Mouse (Mus musculus) liver, postnatal 0 days (tissue): ENCODE data around the gene B3galt2. TPM values are rescaled to one million over a fixed set of nuclear protein-coding genes. Genes with fewer than 3 reads are reported as not detected.
A peak's percentile ranks its signal among the peaks of the same experiment; 100 is the strongest.

Experiments
- ATAC-seq: fragments of 200-750 bp; cut with Nextera tagmentation; 2 replicates; pipeline ENCODE4 v1.8.0; 2017; ENCODE audit warnings: mild to moderate bottlenecking, moderate library complexity
- DNase-seq: peaks from one replicate; pipeline ENCODE4 v3.0.0-alpha.2; 2016
- H3K27ac ChIP-seq: fragments of 300-500 bp; sonication (generic); 2 replicates; pipeline ENCODE4 v1.5.1; 2014; ENCODE audit warnings: antibody characterized with exemption, moderate library complexity, mild to moderate bottlenecking, low read depth
- H3K27me3 ChIP-seq: fragments of 300-500 bp; sonication (generic); 2 replicates; pipeline ENCODE4 v1.6.1; 2014; ENCODE audit warnings: low read length, control low read depth, mixed read lengths; ENCODE audit not compliant: insufficient read depth
- H3K36me3 ChIP-seq: fragments of 300-500 bp; sonication (generic); replicated peaks from 2 replicates; pipeline ENCODE4 v1.6.1; 2014; ENCODE audit warnings: mild to moderate bottlenecking, control low read depth, low read length, moderate library complexity, mixed read lengths; ENCODE audit not compliant: insufficient read depth
- H3K4me1 ChIP-seq: fragments of 300-500 bp; sonication (generic); 2 replicates; pipeline ENCODE4 v1.6.1; 2014; ENCODE audit warnings: antibody characterized with exemption, mild to moderate bottlenecking, control low read depth; ENCODE audit not compliant: insufficient read depth
- H3K4me2 ChIP-seq: fragments of 300-500 bp; sonication (generic); 2 replicates; pipeline ENCODE4 v1.6.1; 2014; ENCODE audit warnings: low read depth, mild to moderate bottlenecking, low read length, moderate library complexity, mixed read lengths
- H3K4me3 ChIP-seq: fragments of 300-500 bp; sonication (generic); 2 replicates; pipeline ENCODE4 v1.5.1; 2014; ENCODE audit warnings: low read depth, low read length
- H3K9ac ChIP-seq: fragments of 300-500 bp; sonication (generic); replicated peaks from 2 replicates; pipeline ENCODE4 v1.6.1; 2014; ENCODE audit warnings: mild to moderate bottlenecking, moderate library complexity
- H3K9me3 ChIP-seq: fragments of 300-500 bp; sonication (generic); 2 replicates; pipeline ENCODE4 v1.6.1; 2016; ENCODE audit warnings: mild to moderate bottlenecking, control low read depth, low read length, mixed read lengths
- CTCF ChIP-seq: sonication (generic); IDR thresholded peaks from 2 replicates; pipeline ENCODE4 v1.5.1; 2016; ENCODE audit warnings: antibody characterized with exemption, low read depth
- EP300 ChIP-seq: IDR thresholded peaks from 2 replicates; pipeline ENCODE4 v1.6.1; 2016; ENCODE audit warnings: antibody characterized with exemption, low read depth, mild to moderate bottlenecking
- WGBS: fragments of 180-500 bp; shearing (Covaris S2); extraction: QIAGEN DNeasy Blood & Tissue Kit; methylation state at CpG from one replicate; pipeline ENCODE4 v1.1.7; 2014; ENCODE audit not compliant: insufficient replicate concordance; 5-methylcytosine and 5-hydroxymethylcytosine counted together
- polyA plus RNA-seq: library from polyadenylated mRNA; unstranded; fragments of >200 nt; fragmentation: Nextera tagmentation; extraction: Ambion mirVana; gene quantifications from 2 replicates; pipeline ENCODE4 v1.2.1, GENCODE M21; 2015

Gene B3galt2
- polyA plus RNA-seq, 1 experiment from 2014 or later: 0.02 TPM

DNA sequence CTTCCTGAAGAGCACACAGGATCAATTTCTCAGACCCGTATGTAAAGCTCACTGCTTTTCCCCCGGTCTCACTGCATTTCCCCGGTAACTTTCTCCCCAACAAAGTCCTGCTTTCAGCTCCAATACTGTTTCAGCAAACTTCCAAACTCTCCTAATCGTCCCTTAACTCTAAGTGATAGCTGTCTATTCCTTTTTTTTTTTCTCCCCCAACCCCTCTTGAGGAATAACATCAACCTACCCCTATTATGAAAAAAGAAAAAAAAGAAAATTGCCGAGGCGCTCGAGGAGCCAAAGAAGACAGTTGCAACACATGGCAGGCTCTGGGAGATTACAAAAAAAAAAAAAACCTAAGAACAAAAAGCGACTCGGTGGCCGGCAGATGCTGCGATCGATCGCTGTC, 61.3 kb downstream of the B3galt2 start:
- TF ChIP-seq CTCF (no peak), EP300 (no peak)
- peaks cover 12% of the 10 kb centered on the region; the same call in 1 of the 2 replicates for H3K36me3 ChIP-seq
- H3K4me1 ChIP-seq: no peaks in the 10 kb centered on the region; the same call in 1 of the 2 replicates
- H3K4me3 ChIP-seq: peak overlapping the region; percentile 90
- peak overlapping the region; percentile 98 for H3K27ac ChIP-seq
- no peak for ATAC-seq
- H3K4me2 ChIP-seq: peak overlapping the region; percentile 83
- no peaks in the 10 kb centered on the region for H3K9me3 ChIP-seq
- no peak for DNase-seq
- WGBS: 0% methylated on average over 13 of the region's 13 CpGs
- no peaks in the 10 kb centered on the region for H3K27me3 ChIP-seq
- peak overlapping the region; percentile 94 for H3K9ac ChIP-seq

DNA sequence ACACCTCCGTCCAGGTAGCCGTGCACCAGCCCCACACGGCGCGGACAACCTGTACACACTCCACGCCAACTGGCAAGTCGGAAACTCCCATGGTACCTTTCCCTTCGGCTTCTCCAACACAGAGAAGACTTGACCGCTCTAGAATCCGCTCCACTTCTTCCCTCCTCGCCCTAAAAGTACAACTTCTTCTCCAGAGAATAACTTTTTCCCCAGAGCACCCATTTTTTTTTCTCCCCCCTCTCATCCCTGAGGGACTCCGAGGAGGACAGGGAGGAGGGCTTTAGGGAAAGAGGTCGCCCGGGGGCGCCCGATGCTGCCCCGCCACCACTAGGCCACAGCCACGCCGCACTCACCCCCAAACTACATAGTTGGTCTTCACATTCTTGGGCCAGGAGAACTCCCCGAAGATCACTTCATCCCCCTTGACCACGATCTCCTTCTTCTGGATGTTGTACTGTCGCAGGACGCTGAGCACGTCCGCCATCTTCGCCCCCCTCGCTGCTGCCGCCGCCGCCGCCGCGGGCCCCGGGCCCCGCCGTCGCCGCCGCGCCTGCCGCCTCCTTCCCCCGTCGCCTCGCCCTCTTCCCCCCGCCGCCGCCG, 61.8 kb downstream of the B3galt2 start:
- WGBS: 2% methylated on average over 44 of the region's 48 CpGs
- ATAC-seq: peak; percentile 53
- H3K27me3 ChIP-seq: no peaks in the 10 kb centered on the region
- peak overlapping the region; percentile 94 for H3K9ac ChIP-seq
- no peaks in the 10 kb centered on the region for H3K9me3 ChIP-seq
- peaks cover 8% of the 10 kb centered on the region; the same call in 1 of the 2 replicates for H3K36me3 ChIP-seq
- DNase-seq: peak; percentile 58
- peak overlapping the region; percentile 90 for H3K4me3 ChIP-seq
- H3K4me1 ChIP-seq: no peaks in the 10 kb centered on the region; the same call in 1 of the 2 replicates
- H3K4me2 ChIP-seq: peak overlapping the region; percentile 83
- TF ChIP-seq EP300 (no peak), CTCF (no peak; the same call in 1 of the 2 replicates)
- H3K27ac ChIP-seq: peak overlapping the region; percentile 98

GRCm38 (mm10) chr1:143702741-143703262, 62.3 kb downstream of the B3galt2 start, which contains the start of gene Cdc73:
TSS of gene Cdc73 (minus strand) at chr1:143702893.
- TF ChIP-seq EP300 (no peak), CTCF (peak; percentile 57)
- Histone ChIP-seq H3K27me3 (no peaks in the 10 kb centered on the region), H3K4me3 (peak within 1 kb of the TSS; percentile 90), H3K4me1 (no peaks in the 10 kb centered on the region; the same call in 1 of the 2 replicates), H3K27ac (peak within 1 kb of the TSS; percentile 98), H3K4me2 (peak within 1 kb of the TSS; percentile 83), H3K36me3 (peaks cover 5% of the 10 kb centered on the region; the same call in 1 of the 2 replicates), H3K9me3 (no peaks in the 10 kb centered on the region), H3K9ac (peak within 1 kb of the TSS; percentile 94)
- ATAC-seq: peak; percentile 99
- WGBS: under 1% methylated on average over 60 of the region's 74 CpGs
- DNase-seq: peak; percentile 94

Other genes with a start within 250 kb of the B3galt2 start
- gene Cdc73, start 62.2 kb downstream of the B3galt2 start, polyA plus RNA-seq: 8.1 and 8.2 TPM in 2 replicates
- gene Glrx2, start 75.7 kb downstream of the B3galt2 start, polyA plus RNA-seq: 64.8 and 70.2 TPM in 2 replicates
- gene Trove2, start 136.4 kb downstream of the B3galt2 start, polyA plus RNA-seq: 1.4 and 1.6 TPM in 2 replicates
- 45.3 and 47.5 TPM in 2 replicates for gene Uchl5, start 136.6 kb downstream of the B3galt2 start, polyA plus RNA-seq